Mouse (Mus musculus) cortical plate, adult 2 months (tissue): ENCODE results near the gene Tpsb2.

Experiments
- CTCF ChIP-seq: fragments of 200-500 bp; IDR thresholded peaks from 2 replicates; pipeline ENCODE4 v1.5.1; 2011; ENCODE audit warnings: mild to moderate bottlenecking, control low read depth, low read length; ENCODE audit not compliant: insufficient read depth; ENCODE audit errors: extremely low read depth
- POLR2A ChIP-seq: fragments of 200-500 bp; IDR thresholded peaks from 2 replicates; pipeline ENCODE4 v1.6.1; 2011; ENCODE audit warnings: mild to moderate bottlenecking, low read length, control low read depth; ENCODE audit not compliant: insufficient read depth; ENCODE audit errors: extremely low read depth

DNA sequence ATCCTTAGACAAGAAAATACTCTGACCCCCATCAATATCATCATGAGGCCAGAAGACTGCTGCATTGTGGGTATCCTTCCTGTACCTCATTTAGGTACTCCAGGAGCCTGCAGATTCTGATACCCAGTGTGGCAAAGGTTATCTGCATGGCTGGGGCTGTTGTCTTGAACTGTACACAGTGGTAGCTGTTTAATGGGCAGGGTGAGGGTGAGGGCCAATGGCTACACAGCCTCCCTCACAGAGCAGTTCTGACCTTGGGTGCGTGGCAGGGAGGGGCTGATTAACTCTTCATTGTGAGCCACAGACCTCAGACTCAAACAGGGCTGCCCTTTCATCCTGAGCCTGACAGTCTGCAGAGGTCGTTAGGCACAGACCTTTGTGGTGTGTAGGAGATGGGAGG is 43.2 kb upstream of the Tpsb2 start:
- TF ChIP-seq CTCF, result no peak
- no peak for TF ChIP-seq POLR2A
